Mouse (Mus musculus) liver, embryonic 13.5 days (tissue): ENCODE data around the gene Fhl1. TPM values are rescaled to one million over a fixed set of nuclear protein-coding genes. Genes with fewer than 3 reads are reported as not detected.

Source experiments
- ATAC-seq: fragments of 200-750 bp; cut with Nextera tagmentation; 2 replicates; pipeline ENCODE4 v1.8.0; 2017; ENCODE audit warnings: low read depth, mild to moderate bottlenecking, moderate number of reproducible peaks, moderate library complexity
- DNase-seq: peaks from one replicate; pipeline ENCODE4 v3.0.0; 2022
- H3K27ac ChIP-seq: fragments of 300-500 bp; sonication (generic); 2 replicates; pipeline ENCODE4 v1.5.1; 2015; ENCODE audit warnings: moderate library complexity, mild to moderate bottlenecking, inconsistent platforms
- H3K27me3 ChIP-seq: fragments of 300-500 bp; sonication (generic); 2 replicates; pipeline ENCODE4 v1.6.1; 2015; ENCODE audit warnings: mild to moderate bottlenecking, inconsistent platforms
- H3K36me3 ChIP-seq: fragments of 300-500 bp; sonication (generic); 2 replicates; pipeline ENCODE4 v1.6.1; 2015; ENCODE audit warnings: mild to moderate bottlenecking, inconsistent platforms
- H3K4me1 ChIP-seq: fragments of 300-500 bp; sonication (generic); replicated peaks from 2 replicates; pipeline ENCODE4 v1.6.1; 2015; ENCODE audit warnings: inconsistent platforms
- H3K4me2 ChIP-seq: fragments of 300-500 bp; sonication (generic); 2 replicates; pipeline ENCODE4 v1.6.1; 2015; ENCODE audit warnings: inconsistent platforms, mild to moderate bottlenecking, moderate library complexity
- H3K4me3 ChIP-seq: fragments of 300-500 bp; sonication (generic); replicated peaks from 2 replicates; pipeline ENCODE4 v1.5.1; 2015; ENCODE audit warnings: mild to moderate bottlenecking, inconsistent platforms
- H3K9ac ChIP-seq: fragments of 300-500 bp; sonication (generic); 2 replicates; pipeline ENCODE4 v1.6.1; 2015; ENCODE audit warnings: mild to moderate bottlenecking, inconsistent platforms
- H3K9me3 ChIP-seq: fragments of 300-500 bp; sonication (generic); replicated peaks from 2 replicates; pipeline ENCODE4 v1.6.1; 2016; ENCODE audit warnings: inconsistent platforms
- WGBS: fragments of 180-500 bp; shearing (Covaris S2); methylation state at CpG from one replicate; pipeline ENCODE4 v1.1.7; 2015; ENCODE audit not compliant: insufficient replicate concordance; 5-methylcytosine and 5-hydroxymethylcytosine counted together
- polyA plus RNA-seq: library from polyadenylated mRNA; unstranded; fragments of >200 nt; fragmentation: Nextera tagmentation; extraction: Ambion mirVana; gene quantifications from 2 replicates; pipeline ENCODE4 v1.2.1, GENCODE M21; 2015

Fhl1 gene
- polyA plus RNA-seq, 1 experiment from 2014 or later, result 11.7 TPM

DNA sequence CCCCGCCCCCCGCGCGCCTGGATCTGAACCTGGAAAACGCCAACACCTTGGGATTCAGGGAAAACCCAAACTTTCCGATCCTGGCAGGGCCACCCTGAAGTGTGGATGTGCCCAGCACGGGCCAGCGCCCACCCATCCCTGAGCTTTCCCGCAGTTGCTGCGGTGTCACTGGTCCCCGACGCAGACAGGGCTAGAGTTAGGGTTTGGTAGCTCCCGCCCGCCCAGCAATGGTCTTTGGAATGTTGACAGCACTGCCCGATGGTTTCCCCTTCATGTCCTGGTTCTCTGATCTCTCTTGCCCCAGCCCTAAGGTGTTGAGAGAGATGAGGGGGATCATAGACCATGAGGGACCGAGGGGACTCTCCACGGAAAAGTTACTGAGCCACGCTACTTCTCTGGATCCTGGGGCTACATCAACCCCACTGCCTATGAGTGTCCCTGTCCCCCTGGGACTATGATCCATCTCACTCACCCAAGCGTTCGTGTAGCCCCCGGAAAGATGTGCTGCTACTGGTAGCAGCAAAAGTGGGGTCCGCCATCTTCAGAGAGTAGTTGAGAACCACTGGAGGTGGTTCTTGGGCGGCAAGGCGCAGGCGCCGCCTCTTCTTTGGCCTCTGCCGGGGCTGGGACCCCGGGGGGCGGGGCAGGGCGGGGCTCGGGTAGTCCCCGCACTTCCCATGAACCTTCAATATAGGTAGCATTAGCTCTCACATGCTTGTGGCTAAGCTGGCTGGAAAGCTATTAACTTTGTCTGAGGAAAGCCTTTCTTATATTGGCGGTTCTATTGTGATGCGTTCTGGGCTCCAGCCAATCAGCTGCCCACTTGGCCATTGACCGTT lies 90.4 kb downstream of the Fhl1 start, which contains the start of gene Map7d3:
Gene Map7d3 (minus strand): TSS at position 562 of the 839 bp plus-strand sequence.
- Histone ChIP-seq H3K9me3 (no peaks in the 10 kb centered on the region), H3K4me2 (peak within 1 kb of the TSS; percentile 67), H3K36me3 (no peaks in the 10 kb centered on the region), H3K27ac (no peak within 1 kb of the TSS), H3K4me3 (peak within 1 kb of the TSS; percentile 55), H3K9ac (peak within 1 kb of the TSS; percentile 36; the same call in 1 of the 2 replicates), H3K27me3 (no peaks in the 10 kb centered on the region), H3K4me1 (no peaks in the 10 kb centered on the region)
- ATAC-seq (peak; percentile 61), DNase-seq (peak; percentile 8)
- WGBS, result 15% methylated on average over 35 of the region's 35 CpGs

DNA sequence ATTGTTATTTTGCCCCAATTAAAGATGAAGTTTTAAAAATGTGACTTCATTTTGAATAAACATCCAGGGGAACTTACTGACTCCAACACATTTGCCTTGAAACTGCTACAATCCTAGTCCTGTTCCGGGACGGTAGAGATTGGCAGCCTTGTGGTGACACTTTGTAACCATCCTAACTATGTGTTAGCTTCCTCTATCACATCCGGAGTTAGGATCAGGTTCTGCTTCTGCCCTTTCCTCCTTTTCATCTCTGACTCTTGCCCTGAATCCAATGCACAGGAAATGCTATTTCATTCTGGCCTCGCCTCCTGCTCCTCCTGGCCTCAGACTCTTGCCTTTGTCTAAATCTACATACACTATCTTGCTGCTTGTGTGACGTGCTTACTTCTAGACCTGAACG lies 95.9 kb downstream of the Fhl1 start:
- Histone ChIP-seq H3K27me3 (no peaks in the 10 kb centered on the region), H3K4me1 (no peaks in the 10 kb centered on the region), H3K9ac (no peak overlapping the region), H3K4me2 (no peak overlapping the region), H3K9me3 (no peaks in the 10 kb centered on the region), H3K4me3 (no peak overlapping the region), H3K27ac (no peak overlapping the region), H3K36me3 (no peaks in the 10 kb centered on the region)
- 42% methylated on average over 6 of the region's 6 CpGs for WGBS
- ATAC-seq, result no peak
- no peak for DNase-seq

DNA sequence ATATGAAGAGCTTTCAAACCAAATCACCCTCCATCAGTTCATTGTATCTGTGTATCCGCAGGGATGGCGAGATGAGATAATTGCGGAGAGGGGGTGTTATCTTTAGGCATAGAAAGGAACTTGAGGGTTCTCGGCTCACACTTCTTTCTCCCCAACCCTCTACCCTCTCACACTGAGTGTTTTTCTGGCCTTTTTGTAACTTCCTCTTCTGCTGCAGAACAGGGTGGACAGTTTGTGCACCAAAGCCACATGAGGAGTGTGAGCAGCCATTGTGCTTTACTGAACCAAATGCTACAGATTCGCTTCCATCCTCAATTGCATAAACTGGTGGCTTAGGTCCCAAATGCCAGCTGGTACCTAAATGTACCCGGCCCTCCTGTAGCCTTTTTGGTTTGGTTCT lies 104.3 kb downstream of the Fhl1 start:
- no peaks in the 10 kb centered on the region for H3K27me3 ChIP-seq
- H3K27ac ChIP-seq, result no peak overlapping the region
- H3K4me3 ChIP-seq, result no peak overlapping the region
- DNase-seq (no peak), ATAC-seq (no peak)
- no peak overlapping the region for H3K4me2 ChIP-seq
- H3K9me3 ChIP-seq, result no peaks in the 10 kb centered on the region
- 45% methylated on average over 6 of the region's 6 CpGs for WGBS
- no peaks in the 10 kb centered on the region for H3K4me1 ChIP-seq
- H3K36me3 ChIP-seq, result no peaks in the 10 kb centered on the region
- no peak overlapping the region for H3K9ac ChIP-seq

GRCm38 (mm10) chrX:56839369-56839768 lies 107.8 kb downstream of the Fhl1 start:
- Histone ChIP-seq H3K4me2 (no peak overlapping the region), H3K4me3 (no peak overlapping the region), H3K9me3 (no peaks in the 10 kb centered on the region), H3K9ac (no peak overlapping the region), H3K27me3 (no peaks in the 10 kb centered on the region), H3K27ac (no peak overlapping the region), H3K4me1 (no peaks in the 10 kb centered on the region), H3K36me3 (no peaks in the 10 kb centered on the region)
- ATAC-seq (no peak), DNase-seq (no peak)

DNA sequence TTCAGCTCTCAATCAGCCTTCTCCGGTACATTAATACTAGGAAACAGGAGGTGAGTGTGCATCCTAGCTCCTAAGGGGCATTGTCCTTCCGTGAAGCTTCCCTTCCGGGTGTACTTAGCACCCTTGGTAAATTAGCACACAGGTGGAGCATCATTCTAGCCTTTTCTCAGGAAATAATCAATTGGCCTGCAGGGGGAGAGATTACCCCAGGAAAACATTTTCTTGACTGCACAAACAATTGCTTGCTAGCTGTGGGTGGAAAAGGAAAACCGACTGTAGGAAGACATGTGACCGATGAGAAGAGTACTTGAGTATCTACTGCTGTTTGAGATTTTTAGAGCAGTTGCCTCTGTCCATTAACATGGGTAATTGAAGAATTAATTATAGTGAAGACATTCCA lies 109.7 kb downstream of the Fhl1 start:
- H3K36me3 ChIP-seq, result no peaks in the 10 kb centered on the region
- H3K4me1 ChIP-seq, result no peaks in the 10 kb centered on the region
- no peak overlapping the region for H3K27ac ChIP-seq
- no peak overlapping the region for H3K4me2 ChIP-seq
- WGBS, result 55% methylated on average over 5 of the region's 5 CpGs
- no peaks in the 10 kb centered on the region for H3K27me3 ChIP-seq
- no peak for DNase-seq
- ATAC-seq, result no peak
- no peaks in the 10 kb centered on the region for H3K9me3 ChIP-seq
- H3K9ac ChIP-seq, result no peak overlapping the region
- no peak overlapping the region for H3K4me3 ChIP-seq

Other genes with a start within 250 kb of the Fhl1 start
- gene Gm10477, start 207.0 kb upstream of the Fhl1 start, polyA plus RNA-seq, result not detected in 2 replicates
- gene Gm648, start 182.2 kb upstream of the Fhl1 start, polyA plus RNA-seq, result not detected in 2 replicates
- 9.5 and 12.8 TPM in 2 replicates for gene Mmgt1, start 133.7 kb upstream of the Fhl1 start, polyA plus RNA-seq
- 3.6 and 4.7 TPM in 2 replicates for gene Slc9a6, start 122.0 kb upstream of the Fhl1 start, polyA plus RNA-seq
- 0.44 and 0.78 TPM in 2 replicates for gene Map7d3, start 90.5 kb downstream of the Fhl1 start, polyA plus RNA-seq
- gene Adgrg4, start 138.4 kb downstream of the Fhl1 start, polyA plus RNA-seq, result not detected in 2 replicates